Mouse (Mus musculus): ENCODE data around the gene Slc25a34. TPM values are rescaled to one million over a fixed set of nuclear protein-coding genes. Genes with fewer than 3 reads are reported as not detected.

Gene Slc25a34
- polyA plus RNA-seq, 1 experiment from 2014 or later, result not detected

GRCm38 (mm10) chr4:141591547-141591946 is 32.1 kb downstream of the Slc25a34 start:
- DNase-seq (ENCODE audit: low spot score), result peak; percentile 57

GRCm38 (mm10) chr4:141583919-141584318 is 39.7 kb downstream of the Slc25a34 start:
- DNase-seq (ENCODE audit: low spot score), result no peak

DNA sequence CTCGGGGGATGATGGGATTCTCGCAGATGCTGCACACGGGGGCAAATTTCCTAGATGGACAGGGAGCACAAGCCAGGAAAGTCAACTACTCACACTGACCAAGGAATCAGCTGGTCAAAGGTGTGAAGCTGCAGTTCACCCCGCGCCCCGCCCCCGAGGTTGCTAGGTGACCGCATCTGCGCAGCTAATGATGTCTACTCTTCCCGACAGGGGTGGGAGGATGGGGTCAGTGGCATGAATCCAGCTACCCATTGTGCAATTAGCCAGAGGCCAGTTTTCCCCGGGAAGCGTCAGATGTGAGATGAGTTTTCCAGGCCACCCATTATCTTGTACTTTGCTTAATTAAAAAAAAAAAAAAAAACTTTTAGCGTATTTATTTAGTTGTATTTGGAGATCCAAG is 42.6 kb downstream of the Slc25a34 start:
- DNase-seq (ENCODE audit: low spot score), result no peak

- no peak for DNase-seq (ENCODE audit: low spot score)
These were observed 44.8 kb downstream of the Slc25a34 start for GRCm38 (mm10) chr4:141578833-141579232.

DNA sequence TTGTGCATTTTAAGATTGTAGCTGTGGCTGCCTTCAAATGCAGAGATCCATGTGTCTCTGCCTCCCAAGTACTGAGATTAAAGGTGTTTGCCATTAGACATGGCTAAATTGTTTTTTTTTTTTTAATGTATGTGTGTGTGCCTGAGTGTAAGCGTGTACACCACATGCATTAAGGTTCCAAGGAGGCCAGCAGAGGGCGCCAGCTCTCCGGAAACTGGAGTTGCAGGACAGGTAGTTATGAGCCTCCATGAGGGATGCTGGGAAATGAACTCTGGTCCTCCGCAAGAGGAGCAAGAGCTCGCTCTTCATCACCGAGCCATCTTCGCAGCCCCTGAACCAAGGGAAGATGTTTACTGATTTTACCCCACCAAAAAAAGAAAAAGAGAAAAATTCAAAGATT is 46.7 kb downstream of the Slc25a34 start:
- DNase-seq (ENCODE audit: low spot score), result no peak

GRCm38 (mm10) chr4:141576404-141576803 is 47.2 kb downstream of the Slc25a34 start:
- no peak for DNase-seq (ENCODE audit: low spot score)

GRCm38 (mm10) chr4:141574789-141575702 is 48.6 kb downstream of the Slc25a34 start:
- peak; percentile 84 for DNase-seq (ENCODE audit: low spot score)

GRCm38 (mm10) chr4:141573359-141573966 is 50.2 kb downstream of the Slc25a34 start:
- no peak for DNase-seq (ENCODE audit: low spot score)

DNA sequence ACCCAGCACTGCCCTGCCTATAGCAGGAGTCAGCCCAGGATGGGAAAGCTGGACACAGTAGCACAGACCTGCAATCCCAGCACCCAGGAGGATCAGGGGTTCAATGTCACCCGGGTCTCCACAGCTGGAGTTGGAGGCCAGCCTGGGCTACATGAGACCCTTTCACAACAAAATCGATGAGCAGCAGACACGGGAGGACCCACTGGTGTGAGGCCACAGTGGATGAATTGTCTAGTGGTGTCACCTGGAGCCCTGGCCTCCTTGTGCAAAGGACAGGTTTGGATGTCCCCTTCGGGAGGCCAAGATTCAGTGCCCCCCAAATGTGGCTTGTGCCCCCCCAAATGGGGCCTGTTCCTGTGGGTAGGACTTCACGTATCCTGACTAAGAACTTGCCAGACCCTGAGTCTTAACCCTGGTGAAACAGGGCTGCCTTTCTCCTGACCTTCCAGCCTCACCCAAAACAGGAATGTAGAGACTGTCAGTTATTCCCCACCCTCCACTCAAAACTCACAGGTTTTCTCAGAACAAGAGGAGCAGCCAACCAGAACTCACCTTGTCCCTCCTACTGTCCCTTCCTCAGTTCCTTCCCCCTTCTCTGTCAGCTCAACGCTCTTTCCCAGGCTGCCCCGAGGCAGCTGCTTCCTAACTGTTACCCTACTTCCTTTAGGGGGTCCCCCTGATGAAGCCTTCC is 50.8 kb downstream of the Slc25a34 start:
- no peak for DNase-seq (ENCODE audit: low spot score)

- no peak for DNase-seq (ENCODE audit: low spot score)
These were observed 51.7 kb downstream of the Slc25a34 start for GRCm38 (mm10) chr4:141571934-141572333.

DNA sequence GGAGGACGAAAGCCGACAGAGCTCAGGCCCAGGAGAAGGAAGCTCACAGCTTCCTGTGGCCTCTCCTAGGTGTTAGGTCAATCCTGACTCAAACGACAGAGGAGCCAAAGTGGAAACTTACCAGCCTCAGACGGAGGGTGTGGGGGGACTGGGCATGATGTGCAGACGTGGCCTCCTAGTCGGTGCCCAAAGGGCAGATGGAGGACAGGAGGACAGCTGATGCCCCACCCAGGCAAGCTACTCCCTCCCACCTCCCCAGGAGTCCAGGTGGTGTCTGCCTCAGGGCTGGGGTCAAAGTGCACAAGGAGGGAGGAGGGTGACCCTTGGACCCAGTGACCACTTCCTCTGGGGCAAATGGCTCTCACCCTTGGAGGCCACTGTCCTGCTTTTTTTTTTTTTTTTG is 52.3 kb downstream of the Slc25a34 start:
- DNase-seq (ENCODE audit: low spot score), result no peak

DNA sequence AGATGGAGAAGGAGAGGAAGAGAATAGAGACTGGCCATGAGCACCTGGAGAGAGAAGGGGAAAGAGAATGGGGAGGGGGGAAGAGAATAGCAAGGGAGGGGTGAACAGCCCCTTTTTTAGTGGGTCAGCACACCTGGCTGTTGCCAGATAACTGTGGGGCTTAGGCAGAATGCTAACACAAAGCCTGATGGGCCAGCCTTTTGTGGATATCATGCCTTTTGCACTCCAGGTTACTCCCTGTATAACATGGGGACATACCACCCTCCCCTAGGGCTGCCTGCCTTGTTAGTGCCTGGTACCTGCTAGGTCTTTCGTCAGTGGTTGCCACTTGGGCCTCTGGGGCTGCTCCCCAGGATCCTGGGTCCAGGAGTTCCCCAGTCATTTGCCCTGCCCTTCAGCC is 52.8 kb downstream of the Slc25a34 start:
- DNase-seq (ENCODE audit: low spot score), result no peak

DNA sequence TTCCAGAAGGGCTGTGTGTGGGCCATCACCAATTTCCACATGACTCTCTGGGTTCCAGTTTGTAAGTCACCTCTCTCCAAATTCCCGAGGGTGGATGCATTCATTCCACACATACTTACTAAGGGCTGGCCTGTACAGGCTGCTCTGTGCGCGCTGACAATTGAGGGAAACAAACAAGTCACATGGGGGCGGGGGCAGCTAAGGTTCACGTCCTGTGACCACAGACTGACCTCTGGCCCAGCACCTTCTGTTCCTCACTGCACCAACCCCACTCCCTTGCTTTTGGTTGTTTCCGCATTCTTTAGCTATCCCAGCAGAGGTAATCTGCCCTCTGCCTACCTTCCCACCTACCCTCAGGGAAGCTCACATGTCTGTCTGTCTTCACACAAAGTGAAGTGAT is 53.6 kb downstream of the Slc25a34 start:
- no peak for DNase-seq (ENCODE audit: low spot score)

- no peak for DNase-seq (ENCODE audit: low spot score)
These were observed 54.7 kb downstream of the Slc25a34 start for GRCm38 (mm10) chr4:141568966-141569365.

Other genes with a start within 250 kb of the Slc25a34 start
- gene Clcnka, start 225.1 kb downstream of the Slc25a34 start, polyA plus RNA-seq (2015; fragmentation: Nextera tagmentation; extraction: Ambion mirVana), result 0.17 and 0.27 TPM in 2 replicates
- gene Clcnkb, start 207.8 kb downstream of the Slc25a34 start, polyA plus RNA-seq (2015; fragmentation: Nextera tagmentation; extraction: Ambion mirVana), result 0.23 TPM in 1 of 2 replicates, not detected in the other
- 0.27 TPM in 1 of 2 replicates, not detected in the other for gene Hspb7, start 203.0 kb downstream of the Slc25a34 start, polyA plus RNA-seq (2015; fragmentation: Nextera tagmentation; extraction: Ambion mirVana)
- not detected in 2 replicates for gene Srarp, start 187.7 kb downstream of the Slc25a34 start, polyA plus RNA-seq (2015; fragmentation: Nextera tagmentation; extraction: Ambion mirVana)
- 31.1 and 32.5 TPM in 2 replicates for gene Zbtb17, start 179.2 kb downstream of the Slc25a34 start, polyA plus RNA-seq (2015; fragmentation: Nextera tagmentation; extraction: Ambion mirVana)
- 5.8 and 9.3 TPM in 2 replicates for gene Spen, start 85.2 kb downstream of the Slc25a34 start, polyA plus RNA-seq (2015; fragmentation: Nextera tagmentation; extraction: Ambion mirVana)
- gene Fblim1, start 17.7 kb downstream of the Slc25a34 start, polyA plus RNA-seq (2015; fragmentation: Nextera tagmentation; extraction: Ambion mirVana), result 2.4 and 3.9 TPM in 2 replicates
- gene Tmem82, start 5.2 kb downstream of the Slc25a34 start, polyA plus RNA-seq (2015; fragmentation: Nextera tagmentation; extraction: Ambion mirVana), result 0.23 and 0.33 TPM in 2 replicates
- 2.6 and 3.6 TPM in 2 replicates for gene Plekhm2, start 41.1 kb upstream of the Slc25a34 start, polyA plus RNA-seq (2015; fragmentation: Nextera tagmentation; extraction: Ambion mirVana)
- gene Rsc1a1, start 61.8 kb upstream of the Slc25a34 start, polyA plus RNA-seq (2015; fragmentation: Nextera tagmentation; extraction: Ambion mirVana), result not detected in 2 replicates
- 12.3 and 12.8 TPM in 2 replicates for gene Ddi2, start 99.6 kb upstream of the Slc25a34 start, polyA plus RNA-seq (2015; fragmentation: Nextera tagmentation; extraction: Ambion mirVana)
- 0.22 TPM in 1 of 2 replicates, not detected in the other for gene Agmat, start 122.9 kb upstream of the Slc25a34 start, polyA plus RNA-seq (2015; fragmentation: Nextera tagmentation; extraction: Ambion mirVana)
- gene Dnajc16, start 167.1 kb upstream of the Slc25a34 start, polyA plus RNA-seq (2015; fragmentation: Nextera tagmentation; extraction: Ambion mirVana), result 2.5 and 2.9 TPM in 2 replicates
- gene Casp9, start 169.8 kb upstream of the Slc25a34 start, polyA plus RNA-seq (2015; fragmentation: Nextera tagmentation; extraction: Ambion mirVana), result 9.0 and 9.9 TPM in 2 replicates
- 0.12 and 0.13 TPM in 2 replicates for gene Cela2a, start 202.3 kb upstream of the Slc25a34 start, polyA plus RNA-seq (2015; fragmentation: Nextera tagmentation; extraction: Ambion mirVana)
- 0.30 TPM in 1 of 2 replicates, not detected in the other for gene Ctrc, start 222.5 kb upstream of the Slc25a34 start, polyA plus RNA-seq (2015; fragmentation: Nextera tagmentation; extraction: Ambion mirVana)